ENCODE assay signal across 15 mouse cellular contexts in genomic region chr11:87688478-87689203, GRCm38 (mm10). TPM values are rescaled to one million over a fixed set of nuclear protein-coding genes. Genes with fewer than 3 reads are reported as not detected.
DNase-seq lines count a peak whose midpoint lies in the region; ATAC-seq and TF ChIP-seq lines count a peak whose summit lies in the region.
"Had no signal": no experiment of that assay in that cellular context is flagged by ENCODE, and none has a peak within 500 bp of the region (broad histone marks: within the 10 kb centered on the region; RNA-seq: fewer than 3 reads in every experiment).

No protein-coding gene starts in this region.

- no peaks in the 10 kb centered on the region for H3K36me3 ChIP-seq in kidney, embryonic 14.5 days (ENCODE audit: control insufficient read depth, insufficient read depth, low read length)
- H3K36me3 ChIP-seq in intestine, postnatal 0 days (ENCODE audit: control insufficient read depth, insufficient read depth): no peaks in the 10 kb centered on the region
- H3K36me3 ChIP-seq in small intestine, adult 2 months (ENCODE audit: control insufficient read depth, insufficient read depth, low read length): no peaks in the 10 kb centered on the region
- H3K36me3 ChIP-seq: forebrain, embryonic 15.5 days had no signal

- DNase-seq in kidney, adult 9 months: no peak
- peak; percentile 20 for DNase-seq in lung, postnatal 36 days
- no peak for DNase-seq in lung, adult 2 months
- no peak for DNase-seq in left cerebral cortex, adult 9 months (ENCODE audit: low spot score in 2 of 2)
- DNase-seq in spleen, postnatal 4 days (ENCODE audit: low spot score in 2 of 2): no peak
- DNase-seq: gastrocnemius, postnatal 14 days; spleen, adult 18-20 months; thymus, adult 18-20 months had no signal

- no peak for ATAC-seq in kidney, embryonic 14.5 days (ENCODE audit: low FRiP score, low TSS enrichment)
- ATAC-seq in intestine, postnatal 0 days: no peak
- ATAC-seq: forebrain, embryonic 15.5 days; inflammation-experienced regulatory T-cells, adult 6 months had no signal

- H3K4me3 ChIP-seq in kidney, embryonic 14.5 days (ENCODE audit: low read length): no peak overlapping the region
- no peak overlapping the region for H3K4me3 ChIP-seq in lung, adult 2 months (replicated peaks; ENCODE audit: extremely low read depth, low read depth, low read length)
- H3K4me3 ChIP-seq in intestine, postnatal 0 days (ENCODE audit: low read depth, low read length): no peak overlapping the region
- H3K4me3 ChIP-seq in small intestine, adult 2 months (ENCODE audit: low read depth, low read length): no peak overlapping the region
- H3K4me3 ChIP-seq: forebrain, embryonic 15.5 days; megakaryocyte, embryonic 14.5 days had no signal

- H3K4me1 ChIP-seq in kidney, embryonic 14.5 days (ENCODE audit: control insufficient read depth, insufficient read depth, low read length): peaks cover 25% of the 10 kb centered on the region
- peaks cover 17% of the 10 kb centered on the region for H3K4me1 ChIP-seq in lung, adult 2 months (ENCODE audit: control insufficient read depth, insufficient read depth, low read length)
- H3K4me1 ChIP-seq in intestine, postnatal 0 days (replicated peaks; ENCODE audit: control insufficient read depth, insufficient read depth, low read length): 0 out of 2 replicates have a peak, but pooled peaks cover 20% of the 10 kb centered on the region
- H3K4me1 ChIP-seq in small intestine, adult 2 months (ENCODE audit: control insufficient read depth, insufficient read depth, insufficient read length, low read length): peaks cover 32% of the 10 kb centered on the region

- no peak overlapping the region for H3K9ac ChIP-seq in kidney, embryonic 14.5 days (ENCODE audit: low read depth, low read length)
- H3K9ac ChIP-seq in intestine, postnatal 0 days (ENCODE audit: low read depth, low read length): no peak overlapping the region
- H3K9ac ChIP-seq: forebrain, embryonic 15.5 days had no signal

- no peak for TF ChIP-seq POLR2A in lung, adult 2 months (IDR thresholded peaks at IDR 0.05; ENCODE audit: borderline replicate concordance, extremely low read depth, low read depth, low read length)
- TF ChIP-seq POLR2A in small intestine, adult 2 months (IDR thresholded peaks at IDR 0.05; ENCODE audit: low read depth, low read length): no peak

- TF ChIP-seq CTCF in lung, adult 2 months (IDR thresholded peaks at IDR 0.05; ENCODE audit: insufficient read depth, low read length): no peak
- no peak for TF ChIP-seq CTCF in intestine, postnatal 0 days (IDR thresholded peaks at IDR 0.05; ENCODE audit: low read depth)
- no peak for TF ChIP-seq CTCF in small intestine, adult 2 months (IDR thresholded peaks at IDR 0.05; ENCODE audit: extremely low read depth, insufficient read length, insufficient replicate concordance, low read depth, low read length)

- H3K4me2 ChIP-seq in kidney, embryonic 14.5 days (replicated peaks; ENCODE audit: low read depth, low read length): no peak overlapping the region; the same call in 1 of the 2 replicates
- peak overlapping the region; percentile 57 for H3K4me2 ChIP-seq in intestine, postnatal 0 days (replicated peaks; ENCODE audit: low read depth)
- H3K4me2 ChIP-seq: forebrain, embryonic 15.5 days had no signal

- H3K27me3 ChIP-seq in kidney, embryonic 14.5 days (ENCODE audit: control insufficient read depth, insufficient read depth, low read length): no peaks in the 10 kb centered on the region
- no peaks in the 10 kb centered on the region for H3K27me3 ChIP-seq in intestine, postnatal 0 days (replicated peaks; ENCODE audit: control insufficient read depth, insufficient read depth, low read length)
- H3K27me3 ChIP-seq in small intestine, adult 2 months (ENCODE audit: control insufficient read depth, insufficient read depth, low read length): no peaks in the 10 kb centered on the region
- H3K27me3 ChIP-seq: forebrain, embryonic 15.5 days; Patski had no signal

- H3K9me3 ChIP-seq in kidney, embryonic 14.5 days (ENCODE audit: control insufficient read depth, low read length): no peaks in the 10 kb centered on the region
- no peaks in the 10 kb centered on the region for H3K9me3 ChIP-seq in intestine, postnatal 0 days (ENCODE audit: control insufficient read depth)
- H3K9me3 ChIP-seq: forebrain, embryonic 15.5 days; megakaryocyte, embryonic 14.5 days had no signal

- WGBS in kidney, embryonic 14.5 days: 70% methylated on average over 11 of the region's 11 CpGs
- WGBS in lung, adult 2 months: 69% methylated on average over 11 of the region's 11 CpGs
- WGBS in intestine, postnatal 0 days: 38% methylated on average over 11 of the region's 11 CpGs
- WGBS in small intestine, adult 2 months: 23% methylated on average over 11 of the region's 11 CpGs

- H3K27ac ChIP-seq in kidney, embryonic 14.5 days (ENCODE audit: low read depth, low read length): peak overlapping the region; percentile 84
- peak overlapping the region; percentile 54 for H3K27ac ChIP-seq in intestine, postnatal 0 days (ENCODE audit: low read depth, low read length)
- peak overlapping the region; percentile 28 for H3K27ac ChIP-seq in small intestine, adult 2 months (ENCODE audit: insufficient read depth, low read depth, low read length)

RNA-seq across cellular contexts. Expression of gene Rnf43, which starts 26.1 kb away (rescaled TPM):
- 5.9 and 10.4 TPM in 2 replicates for polyA plus RNA-seq in kidney, embryonic 14.5 days (2014; fragmentation: Nextera tagmentation; extraction: Ambion mirVana)
- polyA plus RNA-seq in lung, adult 2 months (2012; rRNA removed): 10.5 and 12.6 TPM in 2 replicates
- 9.5 and 10.7 TPM in 2 replicates for polyA plus RNA-seq in intestine, postnatal 0 days (2015; fragmentation: Nextera tagmentation; extraction: Ambion mirVana)
- polyA plus RNA-seq in small intestine, adult 2 months (2012; rRNA removed): 16.3 and 19.6 TPM in 2 replicates

RNA-seq across cellular contexts. Expression of gene Supt4a, which starts 48.7 kb away (rescaled TPM):
- 188 and 200 TPM in 2 replicates for polyA plus RNA-seq in kidney, embryonic 14.5 days (2014; fragmentation: Nextera tagmentation; extraction: Ambion mirVana)
- polyA plus RNA-seq in lung, adult 2 months (2012; rRNA removed): 44.7 and 73.4 TPM in 2 replicates
- 79.7 and 87.5 TPM in 2 replicates for polyA plus RNA-seq in intestine, postnatal 0 days (2015; fragmentation: Nextera tagmentation; extraction: Ambion mirVana)
- polyA plus RNA-seq in small intestine, adult 2 months (2012; rRNA removed): 21.5 and 43.3 TPM in 2 replicates

Comparison
In these comparisons a context has a peak if more than half of its experiments do, and no peak if none do; other contexts are left out.
1. H3K27ac ChIP-seq: peak in every context shown above with its lines; median percentile 84 in kidney, embryonic 14.5 days; 54 in intestine, postnatal 0 days; 28 in small intestine, adult 2 months.